Mouse (Mus musculus): ENCODE data around the gene Gm37240. TPM values are rescaled to one million over a fixed set of nuclear protein-coding genes. Genes with fewer than 3 reads are reported as not detected.

The Gm37240 gene
- total RNA-seq, 1 experiment = 1.2 TPM

- Histone ChIP-seq H3K9me3 (ENCODE audit: control insufficient read depth, insufficient read depth, low read depth, low read length) (no peaks in the 10 kb centered on the region), H3K4me3 (ENCODE audit: insufficient read depth in 1 of 2, low read depth in 1 of 2, low read length in 2 of 2, poor library complexity in 1 of 2, severe bottlenecking in 1 of 2) (no peak overlapping the region), H3K9ac (ENCODE audit: insufficient read depth, low read depth, low read length, poor library complexity, severe bottlenecking) (no peak overlapping the region), H3K27ac (ENCODE audit: insufficient read depth, low read depth, low read length, poor library complexity, severe bottlenecking) (no peak overlapping the region), H3K36me3 (ENCODE audit: control insufficient read depth, insufficient read depth, low read length, poor library complexity, severe bottlenecking) (no peaks in the 10 kb centered on the region), H3K4me1 (ENCODE audit: control insufficient read depth in 2 of 2, insufficient read depth in 2 of 2, low read length in 2 of 2, poor library complexity in 1 of 2) (no peaks in the 10 kb centered on the region)
- DNase-seq (ENCODE audit: low read depth, low spot score) = no peak
- TF ChIP-seq ZNF384 (IDR thresholded peaks at IDR 0.05; ENCODE audit: low read depth, low read length) (no peak), HCFC1 (IDR thresholded peaks at IDR 0.05; ENCODE audit: borderline replicate concordance, insufficient read depth, low read length) (no peak)
- in situ Hi-C loops (cut with MboI; ENCODE audit: low sequenced_read_pairs in 2 of 2, unreplicated experiment in 2 of 2) = no loop called here
Measured at GRCm38 (mm10) chr3:85222046-85222445, 665.3 kb downstream of the Gm37240 start.

DNA sequence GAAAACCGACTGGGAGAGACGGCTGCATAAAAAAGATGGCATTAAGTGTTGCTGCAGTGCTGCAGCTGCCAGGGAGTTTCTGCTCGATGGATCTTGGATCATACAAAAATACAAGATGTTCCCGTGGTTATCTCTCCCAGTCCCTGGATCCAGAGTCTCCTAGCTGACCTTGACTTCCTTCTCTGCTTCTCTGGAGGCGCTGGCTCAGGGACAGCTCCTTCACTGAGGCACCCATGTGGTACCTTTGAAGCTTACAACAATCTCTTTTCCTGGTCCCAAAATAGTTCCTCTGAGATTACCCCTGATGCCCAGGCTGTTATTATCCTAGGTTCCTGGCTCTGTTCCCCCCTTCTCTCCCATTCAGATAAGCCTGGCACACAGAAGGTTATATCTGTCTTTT, 672.4 kb downstream of the Gm37240 start:
- Histone ChIP-seq H3K9me3 (ENCODE audit: control insufficient read depth, insufficient read depth, low read depth, low read length) (no peaks in the 10 kb centered on the region), H3K4me1 (ENCODE audit: control insufficient read depth in 2 of 2, insufficient read depth in 2 of 2, low read length in 2 of 2, poor library complexity in 1 of 2) (no peaks in the 10 kb centered on the region), H3K36me3 (ENCODE audit: control insufficient read depth, insufficient read depth, low read length, poor library complexity, severe bottlenecking) (no peaks in the 10 kb centered on the region), H3K9ac (ENCODE audit: insufficient read depth, low read depth, low read length, poor library complexity, severe bottlenecking) (no peak overlapping the region), H3K4me3 (ENCODE audit: insufficient read depth in 1 of 2, low read depth in 1 of 2, low read length in 2 of 2, poor library complexity in 1 of 2, severe bottlenecking in 1 of 2) (no peak overlapping the region), H3K27ac (ENCODE audit: insufficient read depth, low read depth, low read length, poor library complexity, severe bottlenecking) (no peak overlapping the region)
- TF ChIP-seq CHD2 (IDR thresholded peaks at IDR 0.05; ENCODE audit: low read depth, low read length) (no peak), HCFC1 (IDR thresholded peaks at IDR 0.05; ENCODE audit: borderline replicate concordance, insufficient read depth, low read length) (no peak), ZNF384 (IDR thresholded peaks at IDR 0.05; ENCODE audit: low read depth, low read length) (no peak), ZC3H11A (IDR thresholded peaks at IDR 0.05; ENCODE audit: borderline replicate concordance, low read depth, low read length) (no peak), MAFK (IDR thresholded peaks at IDR 0.05; ENCODE audit: insufficient read depth, low read depth, low read length) (no peak)
- no peak for DNase-seq (ENCODE audit: low read depth, low spot score)
- in situ Hi-C loops (cut with MboI; ENCODE audit: low sequenced_read_pairs in 2 of 2, unreplicated experiment in 2 of 2) = no loop called here

GRCm38 (mm10) chr3:85212751-85213350, 674.5 kb downstream of the Gm37240 start:
- Histone ChIP-seq H3K4me1 (ENCODE audit: control insufficient read depth in 2 of 2, insufficient read depth in 2 of 2, low read length in 2 of 2, poor library complexity in 1 of 2) (no peaks in the 10 kb centered on the region), H3K9ac (ENCODE audit: insufficient read depth, low read depth, low read length, poor library complexity, severe bottlenecking) (no peak overlapping the region), H3K4me3 (ENCODE audit: insufficient read depth in 1 of 2, low read depth in 1 of 2, low read length in 2 of 2, poor library complexity in 1 of 2, severe bottlenecking in 1 of 2) (no peak overlapping the region), H3K36me3 (ENCODE audit: control insufficient read depth, insufficient read depth, low read length, poor library complexity, severe bottlenecking) (no peaks in the 10 kb centered on the region), H3K9me3 (ENCODE audit: control insufficient read depth, insufficient read depth, low read depth, low read length) (no peaks in the 10 kb centered on the region), H3K27ac (ENCODE audit: insufficient read depth, low read depth, low read length, poor library complexity, severe bottlenecking) (no peak overlapping the region)
- DNase-seq (ENCODE audit: low read depth, low spot score) = no peak
- in situ Hi-C loops (cut with MboI; ENCODE audit: low sequenced_read_pairs in 2 of 2, unreplicated experiment in 2 of 2) = no loop called here
- TF ChIP-seq ZC3H11A (IDR thresholded peaks at IDR 0.05; ENCODE audit: borderline replicate concordance, low read depth, low read length) (no peak), ZNF384 (IDR thresholded peaks at IDR 0.05; ENCODE audit: low read depth, low read length) (no peak), CHD2 (IDR thresholded peaks at IDR 0.05; ENCODE audit: low read depth, low read length) (no peak), MAFK (IDR thresholded peaks at IDR 0.05; ENCODE audit: insufficient read depth, low read depth, low read length) (no peak), HCFC1 (IDR thresholded peaks at IDR 0.05; ENCODE audit: borderline replicate concordance, insufficient read depth, low read length) (no peak)

DNA sequence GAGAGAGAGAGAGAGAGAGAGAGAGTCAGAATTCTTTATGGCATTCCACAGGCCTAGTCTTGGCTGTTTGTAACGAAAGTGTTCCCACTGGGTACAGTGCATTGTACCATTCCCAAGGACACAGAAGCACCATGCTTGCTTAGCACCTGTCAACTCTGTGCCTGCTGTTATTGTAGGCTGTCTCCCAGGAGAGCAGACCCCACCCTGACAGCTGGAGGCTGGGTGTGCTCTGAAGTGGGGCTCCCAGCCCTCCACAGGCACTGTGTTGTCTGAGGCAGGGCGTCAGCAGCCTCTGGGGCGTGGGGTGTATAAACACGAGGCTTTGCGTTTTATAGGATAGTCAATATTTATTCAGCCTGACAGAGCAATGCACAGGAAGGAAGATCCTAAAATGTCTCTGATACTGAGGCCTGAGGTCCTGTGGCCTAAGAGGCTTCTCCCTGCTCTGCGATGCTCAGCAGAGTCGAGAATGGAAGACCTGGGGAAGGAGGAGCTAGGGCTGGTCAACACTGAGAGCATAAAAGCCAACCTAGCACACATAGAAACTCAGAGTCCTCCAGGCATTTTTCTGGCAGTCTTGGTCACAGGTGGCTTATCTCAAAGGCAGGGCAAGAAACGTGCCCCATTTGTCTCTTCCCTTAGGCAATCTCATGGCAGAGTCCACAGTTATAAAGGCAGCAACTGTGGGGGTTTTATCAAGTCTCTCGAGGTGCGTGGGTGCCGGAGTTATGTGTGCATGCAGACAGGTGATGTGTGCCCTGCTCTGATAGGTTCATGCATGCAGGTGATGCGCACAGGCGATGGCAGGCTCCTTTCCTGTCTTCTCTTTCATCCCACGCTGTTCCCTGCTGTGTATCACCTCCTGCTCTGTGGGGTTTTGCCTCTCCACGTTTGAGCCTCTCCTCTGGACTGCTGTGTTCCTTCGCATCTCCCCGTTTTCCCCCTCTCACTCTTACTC, 677.2 kb downstream of the Gm37240 start:
- H3K4me1 ChIP-seq (ENCODE audit: control insufficient read depth in 2 of 2, insufficient read depth in 2 of 2, low read length in 2 of 2, poor library complexity in 1 of 2) = no peaks in the 10 kb centered on the region
- H3K27ac ChIP-seq (ENCODE audit: insufficient read depth, low read depth, low read length, poor library complexity, severe bottlenecking) = no peak overlapping the region
- TF ChIP-seq ZC3H11A (IDR thresholded peaks at IDR 0.05; ENCODE audit: borderline replicate concordance, low read depth, low read length) (no peak), CHD2 (IDR thresholded peaks at IDR 0.05; ENCODE audit: low read depth, low read length) (no peak), HCFC1 (IDR thresholded peaks at IDR 0.05; ENCODE audit: borderline replicate concordance, insufficient read depth, low read length) (no peak), ZNF384 (IDR thresholded peaks at IDR 0.05; ENCODE audit: low read depth, low read length) (no peak), MAFK (IDR thresholded peaks at IDR 0.05; ENCODE audit: insufficient read depth, low read depth, low read length) (no peak)
- H3K4me3 ChIP-seq (ENCODE audit: insufficient read depth in 1 of 2, low read depth in 1 of 2, low read length in 2 of 2, poor library complexity in 1 of 2, severe bottlenecking in 1 of 2) = no peak overlapping the region
- H3K9me3 ChIP-seq (ENCODE audit: control insufficient read depth, insufficient read depth, low read depth, low read length) = no peaks in the 10 kb centered on the region
- DNase-seq (ENCODE audit: low read depth, low spot score) = no peak
- H3K36me3 ChIP-seq (ENCODE audit: control insufficient read depth, insufficient read depth, low read length, poor library complexity, severe bottlenecking) = no peaks in the 10 kb centered on the region
- in situ Hi-C loops (cut with MboI; ENCODE audit: low sequenced_read_pairs in 2 of 2, unreplicated experiment in 2 of 2) = no loop called here
- no peak overlapping the region for H3K9ac ChIP-seq (ENCODE audit: insufficient read depth, low read depth, low read length, poor library complexity, severe bottlenecking)

All from ES-E14 (cell line).